Mouse (Mus musculus): ENCODE data around the gene Diaph2.

Gene Diaph2

GRCm38 (mm10) chrX:129749571-129750061 is at the start of gene Diaph2:
Gene Diaph2, plus strand, starts transcription at chrX:129749742.
- DNase-seq (ENCODE audit: extremely low read depth, low read depth, low spot score): no peak

GRCm38 (mm10) chrX:129701634-129702312 is 47.8 kb upstream of the Diaph2 start:
- DNase-seq (ENCODE audit: extremely low read depth, low read depth, low spot score): no peak

GRCm38 (mm10) chrX:129709656-129710055 is 39.9 kb upstream of the Diaph2 start:
- DNase-seq (ENCODE audit: extremely low read depth, low read depth, low spot score): no peak

GRCm38 (mm10) chrX:129728717-129729220 is 20.8 kb upstream of the Diaph2 start:
- peak; percentile 71 for DNase-seq (ENCODE audit: extremely low read depth, low read depth, low spot score)

- no peak for DNase-seq (ENCODE audit: extremely low read depth, low read depth, low spot score)
Measured at GRCm38 (mm10) chrX:129736562-129736961, 13.0 kb upstream of the Diaph2 start.

- DNase-seq (ENCODE audit: extremely low read depth, low read depth, low spot score): no peak
Measured at GRCm38 (mm10) chrX:129739226-129739625, 10.3 kb upstream of the Diaph2 start.

GRCm38 (mm10) chrX:129742981-129743380 is 6.6 kb upstream of the Diaph2 start:
- no peak for DNase-seq (ENCODE audit: extremely low read depth, low read depth, low spot score)

GRCm38 (mm10) chrX:129745976-129746375 is 3.6 kb upstream of the Diaph2 start:
- DNase-seq (ENCODE audit: extremely low read depth, low read depth, low spot score): no peak

GRCm38 (mm10) chrX:129749102-129749501 is 440 bp upstream of the Diaph2 start:
- no peak for DNase-seq (ENCODE audit: extremely low read depth, low read depth, low spot score)

- no peak for DNase-seq (ENCODE audit: extremely low read depth, low read depth, low spot score)
Measured at GRCm38 (mm10) chrX:129750094-129750569, 590 bp downstream of the Diaph2 start.

- no peak for DNase-seq (ENCODE audit: extremely low read depth, low read depth, low spot score)
Measured at GRCm38 (mm10) chrX:129750606-129751005, 1.1 kb downstream of the Diaph2 start.

- DNase-seq (ENCODE audit: extremely low read depth, low read depth, low spot score): no peak
Measured at GRCm38 (mm10) chrX:129756606-129757005, 7.1 kb downstream of the Diaph2 start.

- DNase-seq (ENCODE audit: extremely low read depth, low read depth, low spot score): no peak
Measured at GRCm38 (mm10) chrX:129762649-129763048, 13.1 kb downstream of the Diaph2 start.

- DNase-seq (ENCODE audit: extremely low read depth, low read depth, low spot score): no peak
Measured at GRCm38 (mm10) chrX:129765378-129765777, 15.8 kb downstream of the Diaph2 start.

- DNase-seq (ENCODE audit: extremely low read depth, low read depth, low spot score): no peak
Measured at GRCm38 (mm10) chrX:129766811-129767210, 17.3 kb downstream of the Diaph2 start.

- DNase-seq (ENCODE audit: extremely low read depth, low read depth, low spot score): no peak
Measured at GRCm38 (mm10) chrX:129770625-129771024, 21.1 kb downstream of the Diaph2 start.

- DNase-seq (ENCODE audit: extremely low read depth, low read depth, low spot score): no peak
Measured at GRCm38 (mm10) chrX:129773556-129774255, 24.2 kb downstream of the Diaph2 start.

- no peak for DNase-seq (ENCODE audit: extremely low read depth, low read depth, low spot score)
Measured at GRCm38 (mm10) chrX:129774478-129774877, 24.9 kb downstream of the Diaph2 start.

- DNase-seq (ENCODE audit: extremely low read depth, low read depth, low spot score): no peak
Measured at GRCm38 (mm10) chrX:129776761-129777160, 27.2 kb downstream of the Diaph2 start.

GRCm38 (mm10) chrX:129777404-129777962 is 27.9 kb downstream of the Diaph2 start:
- no peak for DNase-seq (ENCODE audit: extremely low read depth, low read depth, low spot score)

- no peak for DNase-seq (ENCODE audit: extremely low read depth, low read depth, low spot score)
Measured at GRCm38 (mm10) chrX:129781844-129782243, 32.3 kb downstream of the Diaph2 start.

GRCm38 (mm10) chrX:129784062-129784461 is 34.5 kb downstream of the Diaph2 start:
- no peak for DNase-seq (ENCODE audit: extremely low read depth, low read depth, low spot score)

Measured in fat pad, adult 2 months (tissue).